Mouse (Mus musculus) bone marrow macrophage, adult 2 months (primary cell): ENCODE results near the gene Cbarp.

Experiments used
- CTCF ChIP-seq: IDR thresholded peaks from 2 replicates; pipeline ENCODE4 v1.5.1; 2012; ENCODE audit warnings: low read depth, mild to moderate bottlenecking, low read length, moderate library complexity
- POLR2A ChIP-seq: IDR thresholded peaks from 2 replicates; pipeline ENCODE4 v1.6.1; 2012; ENCODE audit warnings: mild to moderate bottlenecking, low read depth, low read length, borderline replicate concordance

DNA sequence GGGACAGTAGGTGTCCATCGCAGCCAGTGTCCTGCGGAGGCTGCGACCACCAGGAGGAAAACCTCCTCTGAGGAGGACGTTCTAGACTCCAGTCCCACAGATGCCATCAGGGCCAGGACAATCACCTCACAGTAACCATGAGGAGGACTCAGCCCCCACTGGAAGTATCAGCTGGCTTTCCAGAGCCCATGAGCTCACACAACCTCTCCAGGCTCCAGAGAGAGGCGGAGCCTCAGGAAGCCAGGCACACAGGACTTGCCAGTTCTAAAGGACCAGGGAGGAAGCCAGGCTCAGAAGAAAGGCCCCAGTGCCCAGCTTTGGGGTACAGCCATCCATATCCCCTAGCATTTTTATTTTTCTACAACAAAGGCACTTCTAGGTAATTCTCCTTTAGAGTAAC, 45.1 kb downstream of the Cbarp start:
- TF ChIP-seq POLR2A: no peak
- TF ChIP-seq CTCF: no peak
